ENCODE assay signal across 8 mouse cellular contexts in genomic region chr12:87102165-87102631, GRCm38 (mm10). TPM values are rescaled to one million over a fixed set of nuclear protein-coding genes. Genes with fewer than 3 reads are reported as not detected.
A peak's percentile ranks its signal among the peaks of the same experiment; 100 is the strongest.
DNase-seq lines count a peak whose midpoint lies in the region; ATAC-seq and TF ChIP-seq lines count a peak whose summit lies in the region.

Gene Ngb (minus strand): TSS chr12:87102539.

- peak within 1 kb of the TSS; percentile 33 for H3K4me3 ChIP-seq in kidney, embryonic 14.5 days (ENCODE audit: low read length)
- peak within 1 kb of the TSS; percentile 31 for H3K4me3 ChIP-seq in embryonic facial prominence, embryonic 12.5 days
- no peak within 1 kb of the TSS for H3K4me3 ChIP-seq in intestine, postnatal 0 days (ENCODE audit: low read depth, low read length)

- no peak for TF ChIP-seq CTCF in intestine, postnatal 0 days (IDR thresholded peaks at IDR 0.05; ENCODE audit: low read depth)

- 2% methylated on average over 32 of the region's 32 CpGs for WGBS in kidney, embryonic 14.5 days
- whole genome bisulfite sequencing in embryonic facial prominence, embryonic 12.5 days = 3% methylated on average over 32 of the region's 32 CpGs
- 4% methylated on average over 32 of the region's 32 CpGs for WGBS in intestine, postnatal 0 days

- H3K27me3 ChIP-seq in kidney, embryonic 14.5 days (ENCODE audit: control insufficient read depth, insufficient read depth, low read length) = peaks cover 23% of the 10 kb centered on the region
- H3K27me3 ChIP-seq in embryonic facial prominence, embryonic 12.5 days = peaks cover 44% of the 10 kb centered on the region
- peaks cover 17% of the 10 kb centered on the region for H3K27me3 ChIP-seq in intestine, postnatal 0 days (replicated peaks; ENCODE audit: control insufficient read depth, insufficient read depth, low read length)

- H3K36me3 ChIP-seq in kidney, embryonic 14.5 days (ENCODE audit: control insufficient read depth, insufficient read depth, low read length) = no peaks in the 10 kb centered on the region
- H3K36me3 ChIP-seq in embryonic facial prominence, embryonic 12.5 days = no peaks in the 10 kb centered on the region
- H3K36me3 ChIP-seq in intestine, postnatal 0 days (ENCODE audit: control insufficient read depth, insufficient read depth) = no peaks in the 10 kb centered on the region

- H3K9me3 ChIP-seq in kidney, embryonic 14.5 days (ENCODE audit: control insufficient read depth, low read length) = no peaks in the 10 kb centered on the region
- no peaks in the 10 kb centered on the region for H3K9me3 ChIP-seq in embryonic facial prominence, embryonic 12.5 days
- H3K9me3 ChIP-seq in intestine, postnatal 0 days (ENCODE audit: control insufficient read depth) = no peaks in the 10 kb centered on the region

- H3K4me2 ChIP-seq in kidney, embryonic 14.5 days (replicated peaks; ENCODE audit: low read depth, low read length) = peak within 1 kb of the TSS; percentile 55
- H3K4me2 ChIP-seq in embryonic facial prominence, embryonic 12.5 days (replicated peaks) = peak within 1 kb of the TSS; percentile 64
- H3K4me2 ChIP-seq in intestine, postnatal 0 days (replicated peaks; ENCODE audit: low read depth) = peak within 1 kb of the TSS; percentile 50

- H3K4me1 ChIP-seq in kidney, embryonic 14.5 days (ENCODE audit: control insufficient read depth, insufficient read depth, low read length) = peaks cover 10% of the 10 kb centered on the region; the same call in 1 of the 2 replicates
- peaks cover 9% of the 10 kb centered on the region for H3K4me1 ChIP-seq in embryonic facial prominence, embryonic 12.5 days
- H3K4me1 ChIP-seq in intestine, postnatal 0 days (replicated peaks; ENCODE audit: control insufficient read depth, insufficient read depth, low read length) = no peaks in the 10 kb centered on the region; the same call in 1 of the 2 replicates

- 0 out of 2 replicates have a peak within 1 kb of the TSS, but pooled peaks have one; percentile 28 for H3K9ac ChIP-seq in kidney, embryonic 14.5 days (ENCODE audit: low read depth, low read length)
- peak within 1 kb of the TSS; percentile 42 for H3K9ac ChIP-seq in embryonic facial prominence, embryonic 12.5 days
- H3K9ac ChIP-seq in intestine, postnatal 0 days (ENCODE audit: low read depth, low read length) = no peak within 1 kb of the TSS

- peak; percentile 61 for ATAC-seq in kidney, embryonic 14.5 days (ENCODE audit: low FRiP score, low TSS enrichment)
- 0 out of 2 replicates have a peak, but pooled peaks have one; percentile 37 for ATAC-seq in embryonic facial prominence, embryonic 12.5 days (ENCODE audit: insufficient number of reproducible peaks, insufficient read depth, low FRiP score, low TSS enrichment)
- ATAC-seq in intestine, postnatal 0 days = no peak

- no peak within 1 kb of the TSS for H3K27ac ChIP-seq in kidney, embryonic 14.5 days (ENCODE audit: low read depth, low read length)
- H3K27ac ChIP-seq in embryonic facial prominence, embryonic 12.5 days = no peak within 1 kb of the TSS
- H3K27ac ChIP-seq in intestine, postnatal 0 days (ENCODE audit: low read depth, low read length) = no peak within 1 kb of the TSS

- DNase-seq in kidney, postnatal 36 days = no peak
- DNase-seq in neural tube, embryonic 10.5 days (ENCODE audit: extremely low spot score, low spot score) = peak; percentile 30
- DNase-seq in left cerebral cortex, adult 11 months (ENCODE audit: low spot score) = no peak
- no peak for DNase-seq in adrenal gland, postnatal 36 days
- no peak for DNase-seq in kidney, adult 8-10 months

RNA-seq across cellular contexts. Expression of gene Ngb, which starts in this region (rescaled TPM):
- polyA plus RNA-seq in kidney, embryonic 14.5 days (2014; fragmentation: Nextera tagmentation; extraction: Ambion mirVana) = 0.14 and 0.43 TPM in 2 replicates
- 0.39 and 0.42 TPM in 2 replicates for polyA plus RNA-seq in embryonic facial prominence, embryonic 12.5 days (2016; fragmentation: Nextera tagmentation; extraction: Ambion mirVana)
- 2.0 and 2.8 TPM in 2 replicates for polyA plus RNA-seq in intestine, postnatal 0 days (2015; fragmentation: Nextera tagmentation; extraction: Ambion mirVana)
- 1 to 10 TPM; 1.1 to 1.2 TPM for total RNA-seq in adrenal gland, postnatal 36 days (2021)

Comparison
In these comparisons a context has a peak if more than half of its experiments do, and no peak if none do; other contexts are left out.
1. Peak in ATAC-seq, H3K4me3 ChIP-seq, H3K9ac ChIP-seq and H3K4me2 ChIP-seq in kidney, embryonic 14.5 days; RNA of the gene not detected or under 1 TPM.
2. Peak in ATAC-seq, H3K4me3 ChIP-seq, H3K9ac ChIP-seq and H3K4me2 ChIP-seq in embryonic facial prominence, embryonic 12.5 days; RNA of the gene not detected or under 1 TPM.